Mouse (Mus musculus) forebrain, embryonic 16.5 days (tissue): ENCODE measurements around the gene Stmn1. TPM values are rescaled to one million over a fixed set of nuclear protein-coding genes. Genes with fewer than 3 reads are reported as not detected.

Source experiments
- ATAC-seq: fragments of 200-750 bp; cut with Nextera tagmentation; 2 replicates; pipeline ENCODE4 v1.8.0; 2017; ENCODE audit warnings: mild to moderate bottlenecking, moderate library complexity
- H3K27ac ChIP-seq: fragments of 300-500 bp; sonication (generic); 2 replicates; pipeline ENCODE4 v1.5.1; 2014; ENCODE audit warnings: low read length, control low read depth
- H3K27me3 ChIP-seq: fragments of 300-500 bp; sonication (generic); replicated peaks from 2 replicates; pipeline ENCODE4 v1.6.1; 2014; ENCODE audit warnings: low read length; ENCODE audit not compliant: control insufficient read depth, insufficient read depth
- H3K36me3 ChIP-seq: fragments of 300-500 bp; sonication (generic); 2 replicates; pipeline ENCODE4 v1.6.1; 2014; ENCODE audit not compliant: control insufficient read depth, insufficient read depth
- H3K4me1 ChIP-seq: fragments of 300-500 bp; sonication (generic); replicated peaks from 2 replicates; pipeline ENCODE4 v1.6.1; 2014; ENCODE audit warnings: low read length; ENCODE audit not compliant: control insufficient read depth, insufficient read depth
- H3K4me2 ChIP-seq: fragments of 300-500 bp; sonication (generic); 2 replicates; pipeline ENCODE4 v1.6.1; 2014; ENCODE audit warnings: mild to moderate bottlenecking, low read length, control low read depth
- H3K4me3 ChIP-seq: fragments of 300-500 bp; sonication (generic); replicated peaks from 2 replicates; pipeline ENCODE4 v1.5.1; 2014; ENCODE audit warnings: mild to moderate bottlenecking, low read length, control low read depth
- H3K9ac ChIP-seq: fragments of 300-500 bp; sonication (generic); replicated peaks from 2 replicates; pipeline ENCODE4 v1.6.1; 2014; ENCODE audit warnings: low read depth, low read length, control low read depth
- H3K9me3 ChIP-seq: fragments of 300-500 bp; sonication (generic); 2 replicates; pipeline ENCODE4 v1.6.1; 2016; ENCODE audit warnings: low read length; ENCODE audit not compliant: control insufficient read depth
- WGBS: fragments of 180-500 bp; shearing (Covaris S2); extraction: QIAGEN DNeasy Blood & Tissue Kit; methylation state at CpG from one replicate; pipeline ENCODE4 v1.1.7; 2014; 5-methylcytosine and 5-hydroxymethylcytosine counted together
- polyA plus RNA-seq: library from polyadenylated mRNA; unstranded; fragments of >200 nt; fragmentation: Nextera tagmentation; extraction: Ambion mirVana; gene quantifications from 2 replicates; pipeline ENCODE4 v1.2.1, GENCODE M21; 2015

Gene Stmn1
- polyA plus RNA-seq, 1 experiment from 2014 or later = 7,901 TPM

DNA sequence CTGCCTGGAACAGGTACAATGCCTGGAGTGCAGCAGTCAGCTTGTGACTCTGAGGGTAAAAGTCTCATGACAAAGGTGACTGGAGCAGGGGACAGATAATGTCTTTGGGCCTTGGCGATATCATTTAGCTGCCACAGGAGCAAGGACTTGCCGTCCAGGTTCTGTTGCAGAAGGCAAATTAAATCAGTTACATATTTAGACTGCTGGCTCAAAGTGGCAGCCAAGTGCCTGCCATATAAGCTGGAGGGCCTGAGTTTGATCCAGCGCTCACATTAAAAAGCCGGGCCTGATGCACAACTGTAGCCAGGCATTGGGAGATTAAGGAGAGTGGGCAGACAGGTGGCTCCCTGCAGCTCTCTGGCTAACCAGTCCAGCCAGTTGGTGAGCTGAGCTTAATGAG lies 11.7 kb downstream of the Stmn1 start:
- no peaks in the 10 kb centered on the region for H3K9me3 ChIP-seq
- H3K27ac ChIP-seq = no peak overlapping the region
- no peak overlapping the region for H3K9ac ChIP-seq
- no peak overlapping the region for H3K4me2 ChIP-seq
- H3K4me1 ChIP-seq = peaks cover 13% of the 10 kb centered on the region
- H3K27me3 ChIP-seq = 0 out of 2 replicates have a peak, but pooled peaks cover 2% of the 10 kb centered on the region
- 87% methylated on average over 4 of the region's 4 CpGs for WGBS
- H3K4me3 ChIP-seq = no peak overlapping the region
- ATAC-seq = no peak
- peaks cover 21% of the 10 kb centered on the region for H3K36me3 ChIP-seq

DNA sequence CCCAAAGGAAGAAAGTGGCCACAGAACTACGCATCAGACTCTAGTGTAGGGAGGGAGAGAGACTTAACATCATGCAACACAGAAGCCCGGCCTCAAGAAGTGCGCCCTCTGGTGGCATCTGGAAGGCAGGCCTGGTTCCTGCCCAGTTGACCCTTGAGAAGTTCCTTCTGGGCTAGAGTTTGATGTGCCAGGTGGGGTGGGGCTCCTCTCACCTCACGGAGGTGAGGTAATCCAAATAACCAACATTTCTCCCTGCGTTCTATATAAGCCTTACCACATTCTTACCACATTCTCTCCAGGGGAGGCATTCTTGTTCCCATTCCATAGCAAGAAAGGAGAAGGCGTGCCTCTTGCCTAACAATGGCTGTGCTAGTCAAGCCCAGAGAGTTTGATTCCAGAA lies 12.7 kb downstream of the Stmn1 start:
- Histone ChIP-seq H3K27me3 (0 out of 2 replicates have a peak, but pooled peaks cover 2% of the 10 kb centered on the region), H3K9ac (no peak overlapping the region), H3K9me3 (no peaks in the 10 kb centered on the region), H3K27ac (no peak overlapping the region), H3K4me2 (no peak overlapping the region), H3K36me3 (peaks cover 10% of the 10 kb centered on the region), H3K4me1 (peaks cover 9% of the 10 kb centered on the region), H3K4me3 (no peak overlapping the region)
- peak; percentile 11; the same call in 1 of the 2 replicates for ATAC-seq
- WGBS = 22% methylated on average over 6 of the region's 6 CpGs

DNA sequence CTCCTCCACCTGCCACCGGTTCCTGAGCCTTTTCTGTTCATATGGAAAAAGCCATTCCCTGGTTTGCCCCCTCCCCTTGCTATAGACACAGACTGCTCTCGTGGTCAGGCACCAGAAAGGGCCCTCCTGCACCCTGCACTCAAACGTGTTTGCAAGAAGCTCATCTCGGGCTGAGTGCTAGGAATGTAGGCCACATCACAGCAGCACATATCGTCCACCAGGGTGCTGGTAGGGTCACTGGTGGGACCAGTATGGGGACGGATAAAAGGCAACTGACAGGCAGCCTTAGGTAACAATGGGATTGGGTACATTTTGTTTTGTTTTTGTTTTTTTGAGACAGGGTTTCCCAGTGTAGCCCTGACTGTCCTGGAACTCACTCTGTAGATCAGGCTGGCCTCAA lies 13.2 kb downstream of the Stmn1 start:
- H3K9ac ChIP-seq = no peak overlapping the region

DNA sequence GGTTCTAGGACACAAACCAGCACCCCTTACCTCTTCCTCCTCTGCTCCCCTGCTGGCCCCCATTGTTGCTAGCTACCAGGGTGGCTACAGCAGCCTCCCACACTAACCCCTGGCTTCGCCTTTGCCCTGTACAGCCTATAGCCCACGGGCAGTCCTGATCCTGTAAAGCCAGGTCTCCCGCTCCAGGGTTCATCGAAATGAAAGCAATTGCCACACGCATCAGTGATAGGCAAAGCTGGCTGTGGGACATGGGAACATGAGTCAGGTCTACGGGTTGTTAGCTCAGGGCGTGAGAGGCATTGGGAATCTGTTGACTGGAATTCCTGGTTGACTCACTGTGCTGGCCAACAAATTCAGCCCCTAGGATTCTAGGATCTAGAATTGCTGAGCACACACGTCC lies 14.3 kb downstream of the Stmn1 start:
- H3K4me3 ChIP-seq = no peak overlapping the region
- H3K4me1 ChIP-seq = peaks cover 9% of the 10 kb centered on the region
- ATAC-seq = no peak
- no peaks in the 10 kb centered on the region for H3K9me3 ChIP-seq
- H3K27me3 ChIP-seq = 0 out of 2 replicates have a peak, but pooled peaks cover 2% of the 10 kb centered on the region
- 87% methylated on average over 8 of the region's 8 CpGs for WGBS
- H3K27ac ChIP-seq = no peak overlapping the region
- H3K36me3 ChIP-seq = no peaks in the 10 kb centered on the region
- no peak overlapping the region for H3K4me2 ChIP-seq
- no peak overlapping the region for H3K9ac ChIP-seq

More for the DNA sequence above, 13.2 kb downstream of the Stmn1 start:
- Histone ChIP-seq H3K36me3 (peaks cover 9% of the 10 kb centered on the region), H3K4me3 (no peak overlapping the region), H3K4me2 (no peak overlapping the region), H3K27ac (no peak overlapping the region), H3K9me3 (no peaks in the 10 kb centered on the region), H3K27me3 (0 out of 2 replicates have a peak, but pooled peaks cover 2% of the 10 kb centered on the region), H3K4me1 (peaks cover 9% of the 10 kb centered on the region)
- ATAC-seq = no peak
- 60% methylated on average over 6 of the region's 6 CpGs for WGBS

DNA sequence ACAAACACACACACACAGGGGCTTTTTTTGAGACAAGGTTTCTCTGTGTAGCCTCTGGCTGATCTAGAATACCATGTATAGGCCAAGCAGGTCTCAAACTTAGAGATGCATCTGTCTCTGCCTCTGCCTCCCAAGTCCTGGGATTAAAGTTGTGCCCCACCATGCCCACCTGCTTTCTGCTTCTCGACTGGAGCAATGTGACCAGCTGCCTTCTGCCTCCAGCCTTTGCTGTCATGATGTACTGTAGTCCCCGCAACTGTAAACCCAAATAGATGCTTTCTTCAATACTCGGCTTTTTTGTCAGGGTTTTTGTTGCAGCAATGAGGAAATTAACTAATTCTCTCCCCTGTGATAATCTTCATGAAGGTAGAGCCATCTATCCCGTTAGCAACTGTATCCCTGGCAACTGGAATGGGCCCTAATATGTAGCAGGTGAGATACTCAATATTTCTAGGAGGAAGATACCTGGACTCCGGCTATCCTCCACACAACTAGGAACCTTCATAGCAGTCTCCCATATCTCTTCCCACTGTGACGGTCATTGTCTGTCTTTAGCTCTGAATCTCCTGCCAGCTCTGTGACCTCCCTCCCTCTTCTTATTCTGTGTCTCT lies 15.1 kb downstream of the Stmn1 start:
- Histone ChIP-seq H3K27ac (no peak overlapping the region), H3K36me3 (no peaks in the 10 kb centered on the region), H3K4me2 (no peak overlapping the region), H3K9ac (no peak overlapping the region), H3K9me3 (no peaks in the 10 kb centered on the region), H3K27me3 (0 out of 2 replicates have a peak, but pooled peaks cover 2% of the 10 kb centered on the region), H3K4me1 (peaks cover 3% of the 10 kb centered on the region; the same call in 1 of the 2 replicates), H3K4me3 (no peak overlapping the region)
- WGBS = 60% methylated on average over 6 of the region's 6 CpGs
- ATAC-seq = no peak

DNA sequence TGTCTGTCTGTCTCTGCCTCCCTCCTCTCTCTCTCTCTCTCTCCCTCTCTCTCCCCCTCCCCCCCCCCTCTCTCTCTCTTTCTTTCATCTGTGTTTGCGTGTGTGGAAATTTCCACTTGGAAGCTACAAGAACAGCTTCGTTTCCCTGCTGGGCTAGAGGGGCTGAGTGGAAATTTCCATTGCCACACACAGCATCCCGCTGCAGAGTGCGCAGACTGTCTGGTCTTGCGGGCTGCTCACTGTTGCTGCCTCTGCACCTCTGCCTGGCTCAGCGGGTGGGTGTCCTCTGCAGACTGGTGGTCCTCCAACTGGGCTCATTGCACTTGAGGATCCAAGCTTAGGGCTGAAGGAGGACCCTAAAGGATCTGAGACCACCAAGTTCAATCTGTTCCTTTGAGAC lies 15.6 kb downstream of the Stmn1 start:
- 0 out of 2 replicates have a peak overlapping the region, but pooled peaks have one; percentile 27 for H3K9ac ChIP-seq
- no peak for ATAC-seq

DNA sequence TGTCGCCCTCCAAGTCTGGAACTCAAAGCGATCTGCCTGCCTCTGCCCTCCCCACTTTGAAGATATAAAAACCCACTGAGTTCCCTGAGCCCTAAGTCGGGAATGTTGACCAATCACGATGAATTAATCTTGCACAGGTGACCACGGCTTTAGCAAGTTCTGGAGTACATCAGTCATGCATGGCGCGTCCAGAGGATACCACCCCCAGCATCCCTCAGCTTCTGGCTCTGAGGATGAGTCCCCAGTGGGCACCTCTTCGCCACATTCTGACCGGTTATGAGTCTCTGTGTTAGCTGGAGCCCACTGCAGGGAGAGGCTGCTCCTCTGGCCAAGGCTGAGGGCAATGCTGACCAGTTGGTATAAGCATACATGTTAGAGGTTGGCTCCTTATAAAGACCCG lies 16.1 kb downstream of the Stmn1 start:
- 88% methylated on average over 10 of the region's 10 CpGs for WGBS
- no peak for ATAC-seq
- no peaks in the 10 kb centered on the region for H3K36me3 ChIP-seq
- 0 out of 2 replicates have a peak, but pooled peaks cover 2% of the 10 kb centered on the region for H3K27me3 ChIP-seq
- H3K9me3 ChIP-seq = no peaks in the 10 kb centered on the region
- H3K9ac ChIP-seq = no peak overlapping the region
- H3K4me2 ChIP-seq = no peak overlapping the region
- no peaks in the 10 kb centered on the region for H3K4me1 ChIP-seq
- H3K27ac ChIP-seq = no peak overlapping the region
- H3K4me3 ChIP-seq = no peak overlapping the region

More for the DNA sequence above, 15.6 kb downstream of the Stmn1 start:
- H3K27ac ChIP-seq = no peak overlapping the region
- no peaks in the 10 kb centered on the region for H3K36me3 ChIP-seq
- H3K9me3 ChIP-seq = no peaks in the 10 kb centered on the region
- WGBS = 45% methylated on average over 6 of the region's 6 CpGs
- H3K4me3 ChIP-seq = no peak overlapping the region
- H3K4me2 ChIP-seq = no peak overlapping the region
- H3K4me1 ChIP-seq = no peaks in the 10 kb centered on the region
- H3K27me3 ChIP-seq = 0 out of 2 replicates have a peak, but pooled peaks cover 2% of the 10 kb centered on the region

DNA sequence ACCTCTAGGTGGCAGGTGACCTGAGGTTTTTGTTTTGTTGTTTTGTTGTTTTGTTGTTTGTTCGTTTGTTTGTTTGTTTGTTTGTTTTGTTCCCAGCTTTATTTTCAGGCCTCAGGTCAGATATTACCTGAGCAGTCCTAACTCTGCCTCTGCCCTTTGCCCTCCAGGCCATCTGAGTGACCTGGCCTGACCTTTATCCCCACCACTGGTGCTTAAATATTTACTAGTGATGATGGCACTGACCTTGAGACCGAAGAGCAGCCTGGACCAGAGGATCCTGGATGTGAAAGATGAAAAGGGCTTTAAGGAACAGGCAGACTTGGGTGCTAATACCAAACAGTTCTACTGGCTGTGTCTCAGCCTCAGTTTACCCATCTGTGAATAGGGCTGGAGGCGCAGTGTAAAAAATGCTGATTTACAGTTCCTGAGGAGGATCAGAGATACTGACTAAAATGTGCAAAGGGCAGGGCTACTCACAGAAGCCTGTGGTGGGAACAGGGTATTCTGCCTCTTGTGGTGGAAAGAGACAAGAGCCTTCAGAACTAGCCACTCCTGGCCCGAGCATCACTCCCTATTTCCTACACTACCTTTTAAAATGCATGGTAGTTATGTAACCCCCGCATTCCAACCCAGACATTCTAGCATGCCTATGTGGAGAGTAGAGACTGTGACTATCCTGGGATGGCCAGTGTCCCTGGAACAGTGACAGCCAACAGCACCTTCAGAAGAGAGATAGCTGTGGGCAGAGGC lies 17.2 kb downstream of the Stmn1 start:
- Histone ChIP-seq H3K4me2 (no peak overlapping the region), H3K27ac (no peak overlapping the region), H3K4me3 (no peak overlapping the region), H3K9me3 (no peaks in the 10 kb centered on the region), H3K4me1 (no peaks in the 10 kb centered on the region), H3K36me3 (no peaks in the 10 kb centered on the region), H3K27me3 (0 out of 2 replicates have a peak, but pooled peaks cover 2% of the 10 kb centered on the region), H3K9ac (no peak overlapping the region)
- 87% methylated on average over 5 of the region's 5 CpGs for WGBS
- no peak for ATAC-seq

DNA sequence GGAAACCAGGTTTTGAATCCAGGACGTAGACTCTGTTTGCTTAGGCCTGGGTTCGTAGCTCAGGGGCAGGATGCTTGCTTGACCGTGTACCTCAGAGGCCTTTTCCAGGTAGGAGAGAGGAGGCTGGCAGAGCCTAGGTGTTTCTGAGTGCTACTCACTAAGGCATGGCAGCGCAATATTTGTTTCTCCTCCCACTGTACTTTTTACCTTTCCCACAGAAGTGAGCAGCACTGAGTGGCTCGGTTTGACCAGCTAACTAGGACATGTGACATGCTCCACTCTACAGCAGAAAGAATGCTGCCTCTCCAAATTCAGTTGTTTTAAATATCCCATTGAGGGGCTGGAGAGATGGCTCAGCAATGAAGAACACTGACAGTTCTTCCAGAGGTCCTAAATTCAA lies 20.1 kb downstream of the Stmn1 start:
- Histone ChIP-seq H3K4me3 (no peak overlapping the region), H3K4me2 (no peak overlapping the region), H3K9ac (no peak overlapping the region), H3K36me3 (no peaks in the 10 kb centered on the region), H3K4me1 (no peaks in the 10 kb centered on the region), H3K27me3 (no peaks in the 10 kb centered on the region), H3K27ac (no peak overlapping the region), H3K9me3 (no peaks in the 10 kb centered on the region)
- WGBS = 96% methylated on average over 5 of the region's 5 CpGs
- no peak for ATAC-seq
